Mouse (Mus musculus): Measurements from ENCODE around the gene Lysmd4.
"Not testable (repeated sequence)": the region's sequence is repeated elsewhere in the genome, so short reads cannot be mapped to it uniquely, and the experiment has no call there.

Gene Lysmd4

GRCm38 (mm10) chr7:67232504-67232903 lies 10.2 kb downstream of the Lysmd4 start:
- no peak for DNase-seq

- peak; percentile 47 for DNase-seq
These were observed 12.5 kb downstream of the Lysmd4 start for GRCm38 (mm10) chr7:67234797-67235196.

- no peak for DNase-seq
These were observed 14.0 kb downstream of the Lysmd4 start for GRCm38 (mm10) chr7:67236351-67236750.

- DNase-seq: no peak
These were observed 15.4 kb downstream of the Lysmd4 start for GRCm38 (mm10) chr7:67237752-67238151.

- no peak for DNase-seq
These were observed 19.6 kb downstream of the Lysmd4 start for GRCm38 (mm10) chr7:67241969-67242368.

- peak; percentile 23 for DNase-seq
These were observed 21.0 kb downstream of the Lysmd4 start for GRCm38 (mm10) chr7:67243121-67243893.

GRCm38 (mm10) chr7:67243894-67244282 lies 21.5 kb downstream of the Lysmd4 start:
- DNase-seq: no peak

- DNase-seq: no peak
These were observed 22.9 kb downstream of the Lysmd4 start for GRCm38 (mm10) chr7:67245255-67245654.

GRCm38 (mm10) chr7:67246067-67246466 lies 23.7 kb downstream of the Lysmd4 start:
- no peak for DNase-seq

GRCm38 (mm10) chr7:67259828-67260563 lies 37.7 kb downstream of the Lysmd4 start:
- DNase-seq: peak; percentile 75

GRCm38 (mm10) chr7:67270447-67270846 lies 48.1 kb downstream of the Lysmd4 start:
- DNase-seq: not testable (repeated sequence)

- DNase-seq: no peak
These were observed 61.2 kb downstream of the Lysmd4 start for GRCm38 (mm10) chr7:67283581-67283980.

- DNase-seq: no peak
These were observed 65.1 kb downstream of the Lysmd4 start for GRCm38 (mm10) chr7:67287456-67287855.

- DNase-seq: no peak
These were observed 69.0 kb downstream of the Lysmd4 start for GRCm38 (mm10) chr7:67291356-67291755.

GRCm38 (mm10) chr7:67296419-67296818 lies 74.1 kb downstream of the Lysmd4 start:
- DNase-seq: no peak

- no peak for DNase-seq
These were observed 82.6 kb downstream of the Lysmd4 start for GRCm38 (mm10) chr7:67304937-67305336.

- DNase-seq: no peak
These were observed 84.7 kb downstream of the Lysmd4 start for GRCm38 (mm10) chr7:67307078-67307477.

GRCm38 (mm10) chr7:67308102-67308501 lies 85.8 kb downstream of the Lysmd4 start:
- DNase-seq: no peak

GRCm38 (mm10) chr7:67310151-67310550 lies 87.8 kb downstream of the Lysmd4 start:
- DNase-seq: no peak

- no peak for DNase-seq
These were observed 90.9 kb downstream of the Lysmd4 start for GRCm38 (mm10) chr7:67313200-67313599.

- no peak for DNase-seq
These were observed 96.4 kb downstream of the Lysmd4 start for GRCm38 (mm10) chr7:67318697-67319096.

GRCm38 (mm10) chr7:67320359-67320758 lies 98.0 kb downstream of the Lysmd4 start:
- DNase-seq: no peak

GRCm38 (mm10) chr7:67342067-67342625 lies 119.8 kb downstream of the Lysmd4 start:
- DNase-seq: no peak

GRCm38 (mm10) chr7:67344443-67344842 lies 122.1 kb downstream of the Lysmd4 start:
- no peak for DNase-seq

All from cerebellum, adult 9-11 months (tissue).